Mouse (Mus musculus) heart, postnatal 0 days (tissue): ENCODE data around the gene Arsb. TPM values are rescaled to one million over a fixed set of nuclear protein-coding genes. Genes with fewer than 3 reads are reported as not detected.

Experiments used
- ATAC-seq: fragments of 200-750 bp; cut with Nextera tagmentation; 2 replicates; pipeline ENCODE4 v1.8.0; 2017; ENCODE audit warnings: low read depth, moderate number of reproducible peaks, moderate library complexity; ENCODE audit not compliant: insufficient read depth
- DNase-seq: peaks from one replicate; pipeline ENCODE4 v3.0.0-alpha.2; 2016; ENCODE audit warnings: low spot score
- H3K27ac ChIP-seq: fragments of 300-500 bp; sonication (generic); 2 replicates; pipeline ENCODE4 v1.5.1; 2014; ENCODE audit warnings: low read depth, mild to moderate bottlenecking
- H3K27me3 ChIP-seq: fragments of 300-500 bp; sonication (generic); 2 replicates; pipeline ENCODE4 v1.6.1; 2014; ENCODE audit warnings: low read length, mixed read lengths; ENCODE audit not compliant: control insufficient read depth, insufficient read depth
- H3K36me3 ChIP-seq: fragments of 300-500 bp; sonication (generic); replicated peaks from 2 replicates; pipeline ENCODE4 v1.6.1; 2014; ENCODE audit warnings: low read length, mixed read lengths; ENCODE audit not compliant: control insufficient read depth, insufficient read depth
- H3K4me1 ChIP-seq: fragments of 300-500 bp; sonication (generic); 2 replicates; pipeline ENCODE4 v1.6.1; 2014; ENCODE audit warnings: antibody characterized with exemption; ENCODE audit not compliant: control insufficient read depth, insufficient read depth
- H3K4me2 ChIP-seq: fragments of 300-500 bp; sonication (generic); 2 replicates; pipeline ENCODE4 v1.6.1; 2014; ENCODE audit warnings: low read depth, mild to moderate bottlenecking, low read length, moderate library complexity
- H3K4me3 ChIP-seq: fragments of 300-500 bp; sonication (generic); 2 replicates; pipeline ENCODE4 v1.5.1; 2014; ENCODE audit warnings: low read depth, low read length
- H3K9ac ChIP-seq: fragments of 300-500 bp; sonication (generic); replicated peaks from 2 replicates; pipeline ENCODE4 v1.6.1; 2014; ENCODE audit warnings: low read depth, low read length, mixed read lengths
- H3K9me3 ChIP-seq: fragments of 300-500 bp; sonication (generic); replicated peaks from 2 replicates; pipeline ENCODE4 v1.6.1; 2016; ENCODE audit warnings: low read length; ENCODE audit not compliant: control insufficient read depth
- CTCF ChIP-seq: IDR thresholded peaks from 2 replicates; pipeline ENCODE4 v1.5.1; 2016; ENCODE audit warnings: antibody characterized with exemption, control low read depth, low read depth
- EP300 ChIP-seq: IDR thresholded peaks from 2 replicates; pipeline ENCODE4 v1.6.1; 2016; ENCODE audit warnings: antibody characterized with exemption, low read depth
- WGBS: fragments of 180-500 bp; shearing (Covaris S2); extraction: QIAGEN DNeasy Blood & Tissue Kit; methylation state at CpG from one replicate; pipeline ENCODE4 v1.1.7; 2014; 5-methylcytosine and 5-hydroxymethylcytosine counted together
- polyA plus RNA-seq: library from polyadenylated mRNA; unstranded; fragments of >200 nt; fragmentation: Nextera tagmentation; extraction: Ambion mirVana; gene quantifications from 2 replicates; pipeline ENCODE4 v1.2.1, GENCODE M21; 2015
- total RNA-seq: library from RNA; depleted of rRNA; stranded (reverse); fragments of >200 nt; gene quantifications from 2 replicates; pipeline ENCODE4 v1.2.3, GENCODE M21; 2014; ENCODE audit warnings: low replicate concordance

Arsb gene
- total and polyA plus RNA-seq, 2 experiments from 2014 or later = 3.0 to 6.2 TPM

DNA sequence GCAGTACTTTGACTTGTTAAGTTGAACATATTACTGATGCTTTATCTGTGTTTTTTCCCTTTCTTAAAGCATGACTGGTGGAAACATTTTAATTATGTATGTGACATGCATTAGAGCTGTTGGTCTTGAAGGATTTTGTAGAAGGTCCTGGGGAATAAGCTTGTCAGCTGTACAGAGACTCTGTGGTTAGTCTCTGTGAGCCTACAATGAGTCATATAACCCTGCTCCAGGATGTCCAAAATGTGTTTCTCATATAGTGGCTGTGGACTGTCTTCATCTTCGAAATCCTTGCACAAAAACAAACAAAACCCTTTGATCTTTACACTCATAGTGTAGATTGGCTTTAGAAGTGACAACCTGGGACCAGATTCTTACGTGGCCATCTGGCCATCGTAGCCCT is 110.7 kb downstream of the Arsb start:
- H3K4me2 ChIP-seq = no peak overlapping the region

DNA sequence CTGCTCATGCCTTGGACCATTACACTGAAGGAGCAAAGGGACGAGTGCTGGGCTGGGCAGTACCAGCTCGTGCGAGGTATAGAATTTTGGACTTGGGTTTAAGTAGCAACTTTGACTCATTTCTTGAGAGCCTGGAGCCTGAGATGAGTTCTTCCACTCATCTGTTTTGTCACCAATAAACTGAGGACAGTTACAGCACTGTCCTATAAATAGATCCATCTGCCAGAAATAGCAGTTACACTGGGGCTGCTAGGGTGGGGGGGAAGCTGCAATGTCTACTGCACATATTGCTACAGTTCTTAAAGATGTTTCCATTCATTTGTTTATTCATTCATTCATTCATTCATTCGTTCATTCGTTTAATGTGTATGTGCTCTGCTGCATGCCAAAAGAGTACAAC is 115.6 kb downstream of the Arsb start:
- ATAC-seq (peak; percentile 75), DNase-seq (peak; percentile 61)
- Histone ChIP-seq H3K27ac (no peak overlapping the region), H3K9me3 (no peaks in the 10 kb centered on the region), H3K4me1 (peaks cover 16% of the 10 kb centered on the region), H3K4me2 (no peak overlapping the region), H3K27me3 (no peaks in the 10 kb centered on the region), H3K9ac (no peak overlapping the region), H3K4me3 (no peak overlapping the region), H3K36me3 (no peaks in the 10 kb centered on the region)
- 53% methylated on average over 5 of the region's 5 CpGs for WGBS
- no peak for TF ChIP-seq CTCF
- TF ChIP-seq EP300 = no peak

More for the DNA sequence above, 110.7 kb downstream of the Arsb start:
- no peak for DNase-seq
- no peaks in the 10 kb centered on the region for H3K36me3 ChIP-seq
- 77% methylated on average over 3 of the region's 3 CpGs for WGBS
- H3K4me1 ChIP-seq = peaks cover 9% of the 10 kb centered on the region
- no peaks in the 10 kb centered on the region for H3K27me3 ChIP-seq
- no peak overlapping the region for H3K27ac ChIP-seq
- TF ChIP-seq CTCF = no peak
- no peak for TF ChIP-seq EP300
- no peak overlapping the region for H3K9ac ChIP-seq
- H3K4me3 ChIP-seq = no peak overlapping the region
- no peak for ATAC-seq
- H3K9me3 ChIP-seq = no peaks in the 10 kb centered on the region

GRCm38 (mm10) chr13:93888196-93888595 is 116.8 kb downstream of the Arsb start:
- peaks cover 16% of the 10 kb centered on the region for H3K4me1 ChIP-seq
- no peaks in the 10 kb centered on the region for H3K9me3 ChIP-seq
- TF ChIP-seq EP300 (no peak), CTCF (no peak)
- no peak for DNase-seq
- no peaks in the 10 kb centered on the region for H3K27me3 ChIP-seq
- no peak for ATAC-seq
- no peak overlapping the region for H3K4me3 ChIP-seq
- no peaks in the 10 kb centered on the region for H3K36me3 ChIP-seq
- no peak overlapping the region for H3K4me2 ChIP-seq
- 93% methylated on average over 2 of the region's 2 CpGs for WGBS
- H3K9ac ChIP-seq = no peak overlapping the region
- no peak overlapping the region for H3K27ac ChIP-seq

- TF ChIP-seq CTCF = no peak
- no peak for TF ChIP-seq EP300
- no peak for ATAC-seq
- Histone ChIP-seq H3K4me3 (no peak overlapping the region), H3K27me3 (no peaks in the 10 kb centered on the region), H3K9me3 (no peaks in the 10 kb centered on the region), H3K9ac (no peak overlapping the region), H3K4me2 (no peak overlapping the region), H3K36me3 (no peaks in the 10 kb centered on the region), H3K27ac (no peak overlapping the region), H3K4me1 (peaks cover 16% of the 10 kb centered on the region)
- 88% methylated on average over 3 of the region's 3 CpGs for WGBS
- no peak for DNase-seq
Measured at GRCm38 (mm10) chr13:93888916-93889315, 117.5 kb downstream of the Arsb start.

DNA sequence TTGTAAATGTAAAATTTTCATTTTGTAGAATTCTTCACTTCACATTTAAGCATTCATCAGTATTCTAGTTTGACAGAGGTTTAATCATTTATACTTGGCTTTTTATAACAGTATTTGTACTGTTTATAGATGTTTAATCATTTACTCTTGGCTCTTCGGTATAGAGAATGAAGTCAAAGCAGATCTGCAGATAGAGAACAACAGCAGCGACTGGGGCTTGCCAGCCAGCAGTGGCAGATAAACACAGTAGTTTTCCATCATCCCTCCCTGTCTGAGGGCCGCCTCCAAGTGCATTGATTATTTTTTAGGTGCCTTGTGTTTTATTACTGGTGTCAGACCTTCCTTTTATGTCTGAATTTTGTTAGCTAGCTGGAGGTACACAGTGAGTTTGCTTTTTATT is 118.6 kb downstream of the Arsb start:
- Histone ChIP-seq H3K9ac (no peak overlapping the region), H3K4me2 (no peak overlapping the region), H3K9me3 (no peaks in the 10 kb centered on the region), H3K27me3 (no peaks in the 10 kb centered on the region), H3K27ac (no peak overlapping the region), H3K4me1 (peaks cover 16% of the 10 kb centered on the region), H3K4me3 (no peak overlapping the region), H3K36me3 (no peaks in the 10 kb centered on the region)
- no peak for ATAC-seq
- 58% methylated on average over 3 of the region's 3 CpGs for WGBS
- DNase-seq = no peak
- TF ChIP-seq CTCF (no peak), EP300 (no peak)

DNA sequence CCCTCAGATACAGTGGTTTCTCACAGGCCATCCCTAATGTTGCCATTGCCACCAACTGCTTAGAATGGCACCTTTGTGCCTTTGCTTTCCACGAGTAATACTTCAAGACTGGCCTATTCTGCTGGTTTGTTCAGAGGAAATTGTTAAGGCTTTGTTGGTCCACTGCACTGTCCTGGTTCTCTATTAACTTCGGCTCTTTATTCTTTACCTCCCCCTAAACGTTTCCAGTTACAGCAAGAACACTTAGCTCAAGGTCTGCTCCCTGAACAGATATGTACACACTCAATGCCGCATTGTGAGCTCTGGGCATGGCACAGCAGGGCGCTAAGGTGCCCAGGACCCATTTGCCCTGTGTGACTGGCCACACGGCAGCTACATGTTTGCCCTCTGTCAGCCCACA is 119.8 kb downstream of the Arsb start:
- ATAC-seq = no peak
- WGBS = 84% methylated on average over 6 of the region's 6 CpGs
- Histone ChIP-seq H3K4me2 (no peak overlapping the region), H3K27ac (no peak overlapping the region), H3K27me3 (no peaks in the 10 kb centered on the region), H3K9ac (no peak overlapping the region), H3K4me1 (peaks cover 21% of the 10 kb centered on the region), H3K9me3 (no peaks in the 10 kb centered on the region), H3K36me3 (no peaks in the 10 kb centered on the region), H3K4me3 (no peak overlapping the region)
- no peak for DNase-seq
- TF ChIP-seq EP300 (no peak), CTCF (no peak)
